Mouse (Mus musculus) MEL (cell line): ENCODE results near the gene Hdgfl2. TPM values are rescaled to one million over a fixed set of nuclear protein-coding genes. Genes with fewer than 3 reads are reported as not detected.

Experiments used
- DNase-seq: peaks from one replicate; pipeline ENCODE4 v3.0.0; 2011; ENCODE audit warnings: low read depth, low spot score
- H3K27ac ChIP-seq: 2 replicates; pipeline ENCODE4 v1.5.1; 2012; ENCODE audit warnings: low read depth, mild to moderate bottlenecking, control low read depth, low read length, moderate library complexity; ENCODE audit not compliant: control insufficient read depth
- H3K27me3 ChIP-seq, 2 experiments: fragments of 150-350 bp in 1 of 2; sonication (generic) in 1 of 2; 2 replicates each; pipeline ENCODE4 v1.6.1; 2012; ENCODE audit warnings: low read length in 2 of 2, mild to moderate bottlenecking in 2 of 2, improper control_type of control experiment in 1 of 2, moderate library complexity in 1 of 2; ENCODE audit not compliant: insufficient read depth in 2 of 2, control insufficient read depth in 1 of 2
- H3K36me3 ChIP-seq, 2 experiments: 2 replicates each; pipeline ENCODE4 v1.6.1; 2012 to 2014; ENCODE audit warnings: low read length in 2 of 2, improper control_type of control experiment in 1 of 2, inconsistent platforms in 1 of 2, mild to moderate bottlenecking in 1 of 2; ENCODE audit not compliant: insufficient read depth in 2 of 2, control insufficient read depth in 1 of 2
- H3K4me1 ChIP-seq, 2 experiments: fragments of 150-350 bp in 1 of 2; sonication (generic) in 1 of 2; 2 replicates each; pipeline ENCODE4 v1.6.1; 2012; ENCODE audit warnings: low read length in 2 of 2, improper control_type of control experiment in 1 of 2, mild to moderate bottlenecking in 1 of 2; ENCODE audit not compliant: insufficient read depth in 2 of 2, control insufficient read depth in 1 of 2
- H3K4me3 ChIP-seq, 2 experiments: fragments of 150-350 bp in 1 of 2; sonication (generic) in 1 of 2; 2 replicates each; pipeline ENCODE4 v1.5.1; 2012; ENCODE audit warnings: low read depth in 2 of 2, low read length in 2 of 2, mild to moderate bottlenecking in 2 of 2, moderate library complexity in 2 of 2, control low read depth in 1 of 2, improper control_type of control experiment in 1 of 2; ENCODE audit not compliant: control insufficient read depth in 1 of 2, insufficient read depth in 1 of 2
- H3K79me2 ChIP-seq: 2 replicates; pipeline ENCODE4 v1.6.1; 2012; ENCODE audit warnings: mild to moderate bottlenecking, low read length, moderate library complexity; ENCODE audit not compliant: control insufficient read depth, poor library complexity, insufficient read depth
- H3K9ac ChIP-seq: 2 replicates; pipeline ENCODE4 v1.6.1; 2012; ENCODE audit warnings: low read depth, mild to moderate bottlenecking, control low read depth, low read length, moderate library complexity; ENCODE audit not compliant: control insufficient read depth, poor library complexity, severe bottlenecking
- H3K9me3 ChIP-seq: fragments of 150-350 bp; sonication (generic); replicated peaks from 2 replicates; pipeline ENCODE4 v1.6.1; 2012; ENCODE audit warnings: mild to moderate bottlenecking, low read length, improper control_type of control experiment, moderate library complexity; ENCODE audit not compliant: insufficient read depth
- BHLHE40 ChIP-seq: IDR thresholded peaks from 2 replicates; pipeline ENCODE4 v1.6.1; 2012; ENCODE audit warnings: low read depth, mild to moderate bottlenecking, inconsistent platforms, low read length, improper control_type of control experiment, borderline replicate concordance
- CHD1 ChIP-seq: IDR thresholded peaks from 2 replicates; pipeline ENCODE4 v1.6.1; 2012; ENCODE audit warnings: low read depth, mild to moderate bottlenecking, inconsistent platforms, low read length, improper control_type of control experiment
- CTCF ChIP-seq, 3 experiments: IDR thresholded peaks in 2 of 3; conservative IDR thresholded peaks in 1 of 3; 2 replicates each; pipeline ENCODE4 v1.5.1; 2011 to 2012; ENCODE audit warnings: low read length in 3 of 3, low read depth in 2 of 3, mild to moderate bottlenecking in 2 of 3, improper control_type of control experiment in 1 of 3, inconsistent platforms in 1 of 3, mixed read lengths in 1 of 3, moderate library complexity in 1 of 3; ENCODE audit not compliant: control insufficient read depth in 1 of 3, insufficient read depth in 1 of 3, poor library complexity in 1 of 3, severe bottlenecking in 1 of 3
- E2F4 ChIP-seq: IDR thresholded peaks from 2 replicates; pipeline ENCODE4 v1.6.1; 2011; ENCODE audit warnings: low read depth, low read length, improper control_type of control experiment, borderline replicate concordance
- ELF1 ChIP-seq: IDR thresholded peaks from 2 replicates; pipeline ENCODE4 v1.6.1; 2014; ENCODE audit warnings: low read depth, mild to moderate bottlenecking, inconsistent platforms, low read length, improper control_type of control experiment, moderate library complexity
- ETS1 ChIP-seq: IDR thresholded peaks from 2 replicates; pipeline ENCODE4 v1.6.1; 2012; ENCODE audit warnings: low read depth, mild to moderate bottlenecking, inconsistent platforms, low read length, improper control_type of control experiment, moderate library complexity
- GATA1 ChIP-seq: IDR thresholded peaks from 2 replicates; pipeline ENCODE4 v1.6.1; 2011; ENCODE audit warnings: low read depth, low read length, improper control_type of control experiment
- HCFC1 ChIP-seq: IDR thresholded peaks from 2 replicates; pipeline ENCODE4 v1.6.1; 2012; ENCODE audit warnings: low read depth, mild to moderate bottlenecking, inconsistent platforms, low read length, improper control_type of control experiment, moderate library complexity
- KAT2A ChIP-seq: conservative IDR thresholded peaks from 2 replicates; pipeline ENCODE4 v1.6.1; 2012; ENCODE audit warnings: low read depth, low read length, improper control_type of control experiment, inconsistent platforms
- MAX ChIP-seq: IDR thresholded peaks from 2 replicates; pipeline ENCODE4 v1.6.1; 2011; ENCODE audit warnings: low read length, improper control_type of control experiment
- MAZ ChIP-seq: IDR thresholded peaks from 2 replicates; pipeline ENCODE4 v1.6.1; 2012; ENCODE audit warnings: low read depth, mild to moderate bottlenecking, inconsistent platforms, low read length, improper control_type of control experiment
- MEF2A ChIP-seq: IDR thresholded peaks from 2 replicates; pipeline ENCODE4 v1.6.1; 2014; ENCODE audit warnings: low read depth, mild to moderate bottlenecking, inconsistent platforms, low read length, improper control_type of control experiment; ENCODE audit not compliant: poor library complexity, insufficient replicate concordance, severe bottlenecking; ENCODE audit errors: extremely low read depth
- MXI1 ChIP-seq: IDR thresholded peaks from 2 replicates; pipeline ENCODE4 v1.6.1; 2011; ENCODE audit warnings: mild to moderate bottlenecking, low read depth, low read length, improper control_type of control experiment
- MYB ChIP-seq: IDR thresholded peaks from 2 replicates; pipeline ENCODE4 v1.6.1; 2011; ENCODE audit warnings: mild to moderate bottlenecking, low read depth, low read length, improper control_type of control experiment
- POLR2A ChIP-seq, 2 experiments: IDR thresholded peaks; 2 replicates each; pipeline ENCODE4 v1.6.1; 2011 to 2012; ENCODE audit warnings: low read length in 2 of 2, mild to moderate bottlenecking in 2 of 2, control low read depth in 1 of 2, improper control_type of control experiment in 1 of 2, low read depth in 1 of 2, moderate library complexity in 1 of 2; ENCODE audit not compliant: control insufficient read depth in 1 of 2, insufficient read depth in 1 of 2, poor library complexity in 1 of 2
- POLR2AphosphoS2 ChIP-seq: IDR thresholded peaks from 2 replicates; pipeline ENCODE4 v1.6.1; 2011; ENCODE audit warnings: low read length, improper control_type of control experiment
- POLR2AphosphoS5 ChIP-seq: IDR thresholded peaks from 2 replicates; pipeline ENCODE4 v1.6.1; 2012; ENCODE audit warnings: low read depth, borderline replicate concordance, mild to moderate bottlenecking, inconsistent platforms, low read length, moderate library complexity, mixed read lengths
- RAD21 ChIP-seq: IDR thresholded peaks from 2 replicates; pipeline ENCODE4 v1.6.1; 2011; ENCODE audit warnings: mild to moderate bottlenecking, low read depth, low read length, improper control_type of control experiment
- SMC3 ChIP-seq: IDR thresholded peaks from 2 replicates; pipeline ENCODE4 v1.6.1; 2011; ENCODE audit warnings: low read depth, low read length, improper control_type of control experiment
- USF1 ChIP-seq: IDR thresholded peaks from 2 replicates; pipeline ENCODE4 v1.6.1; 2014; ENCODE audit warnings: low read depth, mild to moderate bottlenecking, inconsistent platforms, low read length, improper control_type of control experiment, moderate library complexity
- polyA plus RNA-seq, 2 experiments: library from polyadenylated mRNA; stranded (reverse) in 1 of 2; unstranded in 1 of 2; fragments of >175 nt in 1 of 2; fragments of >200 nt in 1 of 2; gene quantifications; 2 replicates each; pipeline versions ENCODE4 v1.2.1 to v1.2.4; 2012; ENCODE audit warnings: low replicate concordance in 2 of 2, low read depth in 1 of 2; ENCODE audit not compliant: insufficient read length in 2 of 2, insufficient read depth in 1 of 2, missing spikeins in 1 of 2
- total RNA-seq: library from RNA; depleted of rRNA; stranded (reverse); fragments of 300-350 nt; gene quantifications from 2 replicates; pipeline ENCODE4 v1.2.3, GENCODE M21; 2012

Gene Hdgfl2
- total and polyA plus RNA-seq, 3 experiments: 71.9 to 132 TPM; not detected in 1

DNA sequence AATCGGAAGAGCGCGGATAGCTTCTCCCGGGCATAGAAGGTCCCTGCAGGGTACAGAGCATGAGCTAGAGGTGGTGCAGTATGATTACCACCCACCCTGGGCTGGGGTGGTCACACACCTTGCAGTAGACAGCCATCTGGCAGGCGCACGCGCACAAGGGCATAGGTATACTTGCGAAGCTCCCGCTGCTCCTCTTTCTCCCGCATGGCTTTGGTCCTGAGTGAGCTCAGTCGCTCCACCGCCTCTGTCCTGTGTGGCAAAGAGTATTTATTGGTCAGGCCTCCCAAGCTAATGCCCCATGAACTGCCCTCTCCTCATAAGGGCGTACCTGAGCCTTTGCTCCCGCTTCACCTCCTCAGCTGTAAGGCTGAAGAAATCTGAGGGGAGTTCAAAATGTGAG is 10.4 kb upstream of the Hdgfl2 start:
- DNase-seq: no peak
- H3K9ac ChIP-seq: no peak overlapping the region
- no peaks in the 10 kb centered on the region for H3K9me3 ChIP-seq
- H3K79me2 ChIP-seq: no peaks in the 10 kb centered on the region
- peaks cover 0 to 13% of the 10 kb centered on the region in 2 experiments; a peak in 2 of 4 replicates for H3K36me3 ChIP-seq
- H3K4me3 ChIP-seq: no peak overlapping the region
- TF ChIP-seq POLR2A (IDR thresholded peaks at IDR 0.05; ENCODE audit: control insufficient read depth in 1 of 2, insufficient read depth in 1 of 2, low read depth in 1 of 2, low read length in 2 of 2, poor library complexity in 1 of 2) (0 out of 4 replicates have a peak, but pooled peaks of 1 of the 2 experiments have one; percentile 21), POLR2AphosphoS5 (0 out of 2 replicates have a peak, but pooled peaks have one; percentile 21), E2F4 (no peak)
- H3K27me3 ChIP-seq: no peaks in the 10 kb centered on the region
- peaks cover 0 to 2% of the 10 kb centered on the region in 2 experiments; a peak in 1 of 4 replicates for H3K4me1 ChIP-seq
- H3K27ac ChIP-seq: no peak overlapping the region

DNA sequence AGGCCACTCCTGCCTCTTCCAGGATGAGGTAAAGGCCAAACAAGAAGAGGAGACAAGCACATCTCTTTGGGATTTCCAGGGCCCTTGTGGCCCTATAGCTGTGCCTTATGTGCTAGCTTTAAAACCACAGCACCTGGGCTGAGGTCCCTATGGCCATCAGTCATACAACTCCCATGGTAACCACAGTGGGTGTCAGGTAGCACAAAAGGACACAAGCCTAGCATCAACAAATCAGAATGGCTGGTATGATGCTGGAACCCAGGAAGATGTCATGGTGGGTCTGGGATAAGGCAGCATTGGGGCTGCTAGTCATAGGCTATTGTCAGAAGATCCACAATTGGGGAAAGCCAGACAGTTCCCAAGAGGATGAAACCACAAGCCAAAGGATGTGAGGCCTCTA is 8.3 kb upstream of the Hdgfl2 start:
- H3K9ac ChIP-seq: no peak overlapping the region
- peaks cover 2 to 9% of the 10 kb centered on the region in 2 experiments; a peak in 3 of 4 replicates for H3K36me3 ChIP-seq
- no peak overlapping the region for H3K27ac ChIP-seq
- no peaks in the 10 kb centered on the region for H3K27me3 ChIP-seq
- TF ChIP-seq POLR2AphosphoS2: peak; percentile 80
- no peak for TF ChIP-seq MYB
- TF ChIP-seq, all 39 proteins: peak for 1
- H3K4me1 ChIP-seq: peaks cover 0 to 12% of the 10 kb centered on the region in 2 experiments; a peak in 1 of 4 replicates
- H3K9me3 ChIP-seq: no peaks in the 10 kb centered on the region
- DNase-seq: no peak
- H3K79me2 ChIP-seq: peaks cover 2% of the 10 kb centered on the region; the same call in 1 of the 2 replicates
- H3K4me3 ChIP-seq: no peak overlapping the region

DNA sequence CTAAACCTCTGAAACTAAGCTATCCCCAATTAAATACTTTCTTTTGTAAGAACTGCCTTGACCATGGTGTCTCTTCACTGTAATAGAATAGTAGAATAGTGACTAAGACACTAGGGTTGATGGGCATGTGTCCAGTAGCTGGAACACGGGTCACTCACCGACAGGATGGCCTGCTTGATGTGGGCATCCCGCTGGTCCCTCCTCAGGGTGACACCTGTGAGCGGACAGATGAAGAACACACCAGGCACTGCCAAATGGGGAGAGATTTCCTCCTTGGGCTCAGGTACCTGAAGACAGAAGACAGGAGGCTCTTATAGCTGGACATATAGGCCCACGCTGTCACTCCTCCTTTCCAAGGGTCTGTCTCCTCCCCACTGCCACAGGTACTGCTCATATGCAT is 7.2 kb upstream of the Hdgfl2 start:
- Histone ChIP-seq H3K79me2 (peaks cover 2% of the 10 kb centered on the region; the same call in 1 of the 2 replicates), H3K4me1 (peaks cover 0 to 12% of the 10 kb centered on the region in 2 experiments; a peak in 1 of 4 replicates), H3K9ac (no peak overlapping the region), H3K4me3 (no peak overlapping the region), H3K9me3 (no peaks in the 10 kb centered on the region), H3K27me3 (no peaks in the 10 kb centered on the region), H3K27ac (no peak overlapping the region)
- no peak for DNase-seq
- TF ChIP-seq MAX: no peak
- TF ChIP-seq SMC3: no peak
- no peak for TF ChIP-seq MXI1
- TF ChIP-seq KAT2A: no peak
- no peak for TF ChIP-seq ETS1
- no peak for TF ChIP-seq GATA1
- TF ChIP-seq ELF1: no peak
- no peak for TF ChIP-seq HCFC1
- no peak for TF ChIP-seq MAZ
- no peak for TF ChIP-seq RAD21
- TF ChIP-seq CHD1: no peak
- no peak for TF ChIP-seq MEF2A
- no peak; the same call in 1 of the 2 replicates for TF ChIP-seq POLR2AphosphoS2
- TF ChIP-seq MYB: no peak
- no peak for TF ChIP-seq POLR2AphosphoS5
- TF ChIP-seq CTCF (IDR thresholded peaks at IDR 0.05 in 2 of 3, conservative IDR thresholded peaks at IDR 0.05 in 1 of 3; ENCODE audit: control insufficient read depth in 1 of 3, insufficient read depth in 1 of 3, low read depth in 2 of 3, low read length in 3 of 3, poor library complexity in 1 of 3, severe bottlenecking in 1 of 3): no peak
- no peak for TF ChIP-seq BHLHE40
- TF ChIP-seq USF1: no peak
- TF ChIP-seq, all 39 proteins: peak for 0
- H3K36me3 ChIP-seq: peaks cover 2 to 4% of the 10 kb centered on the region in 2 experiments; a peak in 2 of 4 replicates
